Mouse (Mus musculus) testis, adult 2 months (tissue): ENCODE measurements around the gene Gsk3b.

Experiments used
- CTCF ChIP-seq: fragments of 200-500 bp; IDR thresholded peaks from 2 replicates; pipeline ENCODE4 v1.5.1; 2012; ENCODE audit warnings: low read depth, mild to moderate bottlenecking, inconsistent platforms, low read length, moderate library complexity; ENCODE audit not compliant: control insufficient read depth, insufficient read depth, insufficient replicate concordance
- POLR2A ChIP-seq: fragments of 200-500 bp; IDR thresholded peaks from 2 replicates; pipeline ENCODE4 v1.6.1; 2012; ENCODE audit warnings: low read depth, mild to moderate bottlenecking, inconsistent platforms, low read length, moderate library complexity; ENCODE audit not compliant: control insufficient read depth

- TF ChIP-seq POLR2A (no peak), CTCF (no peak)
Observed at GRCm38 (mm10) chr16:38144898-38145297, 56.1 kb downstream of the Gsk3b start.
